In genomic region chr7:45408949-45409348, GRCm38 (mm10) we compare ENCODE assay signal across 22 mouse cellular contexts. TPM values are rescaled to one million over a fixed set of nuclear protein-coding genes. Genes with fewer than 3 reads are reported as not detected.
"Had no signal": no experiment of that assay in that cellular context is flagged by ENCODE, and none has a peak within 500 bp of the region (broad histone marks: within the 10 kb centered on the region; RNA-seq: fewer than 3 reads in every experiment).

No protein-coding gene starts in this region.

- H3K9ac ChIP-seq: neural tube, embryonic 15.5 days; stomach, embryonic 15.5 days had no signal

- H3K4me3 ChIP-seq: neural tube, embryonic 15.5 days; stomach, embryonic 15.5 days had no signal

- H3K4me2 ChIP-seq: neural tube, embryonic 15.5 days; stomach, embryonic 15.5 days had no signal

- H3K36me3 ChIP-seq: neural tube, embryonic 15.5 days; stomach, embryonic 15.5 days had no signal

- H3K9me3 ChIP-seq: neural tube, embryonic 15.5 days; stomach, embryonic 15.5 days had no signal

- H3K27ac ChIP-seq: neural tube, embryonic 15.5 days; stomach, embryonic 15.5 days; stomach, postnatal 0 days had no signal

- DNase-seq: retina, postnatal 1 day; right cerebral cortex, adult 18-20 months; right cerebral cortex, postnatal 14 days; right cerebral cortex, postnatal 25 days; right cerebral cortex, postnatal 4 days; spleen, adult 18-20 months; thymus, adult 18-20 months; thymus, adult 2 months; thymus, postnatal 14 days; thymus, postnatal 25 days; thymus, postnatal 36 days; thymus, postnatal 4 days had no signal

RNA-seq across cellular contexts. Expression of gene Kcna7, which starts 3.5 kb away (rescaled TPM):
- total RNA-seq: neutrophil, adult 5-6 weeks had no signal
- polyA plus RNA-seq: neural tube, embryonic 14.5 days; small intestine, adult 2 months; stomach, embryonic 14.5 days; stomach, embryonic 15.5 days had no signal

RNA-seq across cellular contexts. Expression of gene Ntf5, which starts 4.5 kb away (rescaled TPM):
- total RNA-seq: neutrophil, adult 5-6 weeks had no signal
- polyA plus RNA-seq: neural tube, embryonic 14.5 days; neural tube, embryonic 15.5 days had no signal

RNA-seq across cellular contexts. Expression of gene Lhb, which starts 11.7 kb away (rescaled TPM):
- total RNA-seq: neutrophil, adult 5-6 weeks had no signal
- polyA plus RNA-seq: neural tube, embryonic 14.5 days; small intestine, adult 2 months; spleen, adult 2 months; stomach, embryonic 15.5 days; stomach, embryonic 16.5 days; stomach, postnatal 0 days; thymus, postnatal 0 days had no signal
